Mouse (Mus musculus) ES-CJ7 (cell line): ENCODE measurements around the gene Pcgf2.
A peak's percentile ranks its signal among the peaks of the same experiment; 100 is the strongest.

ENCODE experiments used
- DNase-seq: peaks from one replicate; pipeline ENCODE4 v3.0.0; 2011; ENCODE audit warnings: low read depth, low spot score

Pcgf2 gene

DNA sequence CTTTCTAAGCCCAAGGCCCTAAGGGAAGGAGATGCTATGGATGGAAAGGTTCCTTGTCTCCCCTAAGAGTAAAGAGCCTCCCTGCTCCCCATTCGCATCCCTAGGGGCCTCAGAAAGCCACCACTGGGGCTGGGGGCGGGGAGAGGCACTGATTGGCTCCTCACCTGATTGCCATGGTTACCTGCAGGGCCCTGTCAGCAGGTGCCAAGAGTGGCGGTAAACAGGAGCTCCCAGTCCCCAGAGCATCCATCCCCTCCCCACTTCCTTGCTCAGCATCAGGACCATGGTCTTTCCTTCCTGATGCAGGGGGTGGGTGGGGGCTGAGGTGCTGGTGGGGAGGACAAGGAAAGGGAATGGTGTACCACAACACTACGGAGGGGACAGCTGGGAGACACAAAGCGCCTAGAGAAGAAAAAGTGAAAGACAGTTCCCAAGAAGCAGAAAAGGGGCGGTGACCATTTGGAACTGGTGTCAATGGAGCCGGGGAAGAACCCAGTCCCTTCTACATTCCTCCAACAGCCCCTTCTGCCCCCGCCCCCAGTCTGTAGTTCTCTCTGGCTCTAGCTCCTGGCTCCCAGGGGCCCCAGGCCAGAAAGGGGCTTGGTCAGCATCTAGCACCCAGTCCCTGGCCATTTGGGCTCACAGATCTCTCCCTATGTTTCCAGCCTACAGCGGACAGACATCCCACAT lies 4.4 kb downstream of the Pcgf2 start:
- DNase-seq = peak; percentile 60

DNA sequence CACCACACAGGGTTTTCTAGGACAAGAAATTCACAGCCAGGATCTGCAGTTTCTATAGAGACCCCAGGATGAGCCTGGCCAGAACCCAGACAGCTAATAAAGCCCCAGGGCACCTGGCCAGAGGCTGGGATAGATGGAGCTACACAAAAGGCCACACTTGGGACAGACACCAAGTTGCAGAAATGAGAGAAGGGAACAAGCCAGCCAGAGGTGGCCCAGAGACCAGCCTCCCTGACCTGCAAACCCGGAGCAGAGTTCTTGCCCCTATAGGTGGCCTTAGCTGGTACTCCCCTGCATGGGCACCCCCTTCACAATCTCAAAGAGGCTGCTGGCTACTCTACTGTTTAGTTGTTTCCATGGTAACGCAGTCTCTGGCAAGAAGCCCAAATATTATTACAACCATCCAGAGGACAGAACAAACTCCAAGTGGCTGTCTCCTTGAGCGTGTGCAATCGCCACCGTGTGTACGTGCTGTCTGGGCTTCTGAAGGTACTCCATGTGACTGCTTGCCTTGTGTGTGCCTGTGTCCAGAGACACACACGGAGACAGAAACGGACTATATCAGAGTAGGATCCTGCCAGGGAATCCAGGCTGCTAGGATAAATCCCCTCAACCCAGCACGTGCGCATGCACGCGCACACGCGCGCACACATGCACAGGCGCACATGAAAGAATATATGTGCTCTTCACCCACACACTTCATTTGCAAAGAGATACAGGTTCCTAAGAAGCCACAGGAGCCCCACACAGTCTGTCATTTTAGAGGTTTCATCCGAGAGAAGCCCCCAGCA lies 5.2 kb downstream of the Pcgf2 start:
- DNase-seq = no peak

DNA sequence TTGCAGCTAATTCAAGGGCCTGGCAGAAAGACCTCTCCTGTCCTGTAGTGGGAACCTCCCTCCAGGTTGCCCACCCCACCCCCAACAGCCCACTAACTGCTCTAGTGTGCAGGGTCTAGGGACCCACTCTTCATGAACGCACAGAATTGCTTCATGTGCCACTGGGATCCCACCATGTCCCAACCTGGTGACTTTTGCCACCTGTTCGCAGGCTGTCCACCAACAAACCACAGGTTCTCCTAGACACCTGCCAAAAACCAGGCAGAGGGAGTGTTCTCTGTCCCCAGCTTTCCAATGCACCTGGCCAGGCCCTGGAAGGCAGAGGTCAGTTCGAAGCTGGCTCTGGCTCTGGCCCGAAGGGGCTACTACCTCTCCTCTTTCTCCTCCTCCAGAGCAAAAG lies 5.9 kb downstream of the Pcgf2 start:
- DNase-seq = no peak

DNA sequence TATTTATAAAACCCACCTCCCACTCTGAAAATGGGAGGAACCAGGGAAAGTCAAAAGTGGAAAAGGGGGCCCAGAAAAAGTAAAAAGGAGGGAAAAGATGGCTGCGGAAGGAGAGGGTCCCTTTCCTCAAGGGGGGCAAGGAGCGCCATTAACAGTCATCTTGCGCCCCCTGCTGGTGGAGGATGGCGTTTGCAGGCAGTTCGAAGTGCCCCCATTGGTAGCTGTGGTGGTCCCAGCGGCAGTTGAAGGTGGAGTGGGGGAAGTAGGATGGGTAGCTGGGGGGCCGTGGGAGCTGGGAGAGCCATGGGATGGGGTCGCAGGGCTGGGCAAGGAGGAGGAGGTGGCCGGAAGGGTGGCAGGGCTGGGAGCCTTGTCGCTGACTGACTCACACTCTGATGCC lies 10.4 kb downstream of the Pcgf2 start:
- peak; percentile 62 for DNase-seq

DNA sequence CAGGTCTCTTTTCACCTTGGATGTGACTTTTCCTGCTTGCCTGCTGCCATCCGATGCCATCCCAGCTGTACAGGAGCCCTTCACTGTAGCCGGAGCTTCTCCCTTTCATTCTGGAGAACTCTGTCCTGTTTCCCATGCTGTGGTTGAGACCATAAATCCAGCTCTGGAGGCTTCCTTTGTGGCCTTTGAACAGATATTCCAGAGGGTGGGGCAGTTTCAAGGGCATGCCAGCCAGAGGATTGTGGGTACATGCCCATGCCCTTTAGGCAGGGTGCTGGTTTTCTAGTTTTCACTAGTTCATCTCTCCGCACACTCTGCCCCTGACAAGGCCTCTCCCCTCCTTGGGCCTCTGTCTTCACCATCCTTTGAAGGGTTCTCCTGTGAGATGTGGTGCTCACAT lies 13.2 kb downstream of the Pcgf2 start:
- DNase-seq = no peak

DNA sequence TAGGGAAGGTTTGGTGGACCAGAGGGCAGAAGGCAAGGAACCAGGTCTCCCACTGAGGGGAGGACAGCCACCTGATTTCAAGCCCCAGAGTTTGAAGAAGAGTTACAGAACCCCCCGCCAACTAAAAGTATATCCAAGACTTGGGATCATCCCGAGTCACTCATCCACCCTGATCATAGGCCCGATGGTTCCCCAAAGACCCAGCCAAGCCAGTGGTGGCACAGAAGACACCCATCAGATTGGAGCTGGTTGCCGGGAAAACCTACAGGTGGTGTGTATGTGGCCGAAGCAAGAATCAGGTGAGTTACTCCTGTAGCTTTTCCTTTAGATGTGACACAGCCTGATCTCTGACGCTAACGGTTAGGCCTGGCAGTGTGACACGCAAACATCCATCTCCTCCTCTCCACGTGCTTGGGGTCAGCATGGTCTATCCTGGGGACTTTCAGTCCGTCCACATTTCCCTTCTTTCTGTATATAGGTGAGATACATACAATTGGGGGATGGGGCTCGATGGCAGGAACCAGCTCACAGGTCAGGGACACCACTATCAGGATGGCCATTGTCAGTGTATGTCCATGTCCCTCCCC lies 13.9 kb downstream of the Pcgf2 start:
- no peak for DNase-seq

DNA sequence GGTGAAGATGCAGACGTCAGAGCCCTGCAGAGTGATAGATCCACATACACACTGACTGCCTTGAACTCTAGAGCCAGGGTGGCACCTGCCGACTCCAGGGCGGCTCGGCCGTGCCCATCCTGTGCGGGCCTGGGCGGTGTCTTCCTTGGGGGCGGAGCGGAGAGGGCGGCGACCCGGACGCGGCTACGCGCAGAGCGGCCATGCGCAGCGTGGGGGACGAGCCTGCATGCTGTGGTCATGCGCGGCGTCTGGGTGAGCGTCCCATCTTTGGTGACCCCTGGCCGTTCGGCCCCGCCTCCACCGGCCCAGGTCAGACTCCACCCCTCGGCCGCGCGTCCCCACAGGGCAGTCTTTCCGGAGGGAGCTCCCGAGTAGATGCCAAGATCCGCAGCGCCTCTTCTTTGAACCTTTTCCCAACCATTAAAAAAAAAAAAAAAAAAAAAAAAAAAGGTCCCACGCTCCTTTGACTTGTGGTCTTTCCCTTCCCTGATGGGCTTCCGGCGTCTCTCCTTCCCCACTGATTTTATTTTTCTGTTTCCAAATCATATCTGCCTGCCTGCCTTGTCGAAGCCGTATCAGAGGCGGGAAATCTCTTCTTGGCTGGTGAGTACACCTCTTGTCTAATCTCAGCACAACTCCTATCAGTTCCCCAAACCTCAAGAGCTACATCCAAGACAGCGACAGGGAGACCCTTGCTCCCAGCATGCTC lies 14.5 kb downstream of the Pcgf2 start, which contains the start of gene Cisd3:
Cisd3 (plus strand) TSS at position 214 of the 709 bp plus-strand sequence.
- DNase-seq = peak; percentile 86

DNA sequence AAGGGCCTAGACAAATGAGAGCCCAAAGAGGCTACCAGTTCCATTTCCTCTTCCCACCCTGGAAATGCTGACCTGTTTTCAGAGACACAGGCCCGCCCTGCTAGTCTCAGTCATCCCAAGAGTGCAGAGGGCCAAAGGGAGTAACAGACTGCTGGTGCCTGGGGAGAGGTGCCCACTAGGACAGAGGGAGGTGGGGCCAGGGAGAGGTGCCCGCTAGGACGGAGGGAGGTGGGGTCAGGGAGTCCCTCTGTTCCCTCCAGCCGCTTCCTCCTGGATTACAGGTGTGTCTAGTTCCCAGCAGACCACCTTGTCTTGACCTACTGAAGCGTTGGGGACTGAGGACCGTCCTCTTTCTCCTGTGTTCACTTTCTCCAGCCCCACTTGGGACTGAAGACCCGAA lies 15.5 kb downstream of the Pcgf2 start:
- no peak for DNase-seq

DNA sequence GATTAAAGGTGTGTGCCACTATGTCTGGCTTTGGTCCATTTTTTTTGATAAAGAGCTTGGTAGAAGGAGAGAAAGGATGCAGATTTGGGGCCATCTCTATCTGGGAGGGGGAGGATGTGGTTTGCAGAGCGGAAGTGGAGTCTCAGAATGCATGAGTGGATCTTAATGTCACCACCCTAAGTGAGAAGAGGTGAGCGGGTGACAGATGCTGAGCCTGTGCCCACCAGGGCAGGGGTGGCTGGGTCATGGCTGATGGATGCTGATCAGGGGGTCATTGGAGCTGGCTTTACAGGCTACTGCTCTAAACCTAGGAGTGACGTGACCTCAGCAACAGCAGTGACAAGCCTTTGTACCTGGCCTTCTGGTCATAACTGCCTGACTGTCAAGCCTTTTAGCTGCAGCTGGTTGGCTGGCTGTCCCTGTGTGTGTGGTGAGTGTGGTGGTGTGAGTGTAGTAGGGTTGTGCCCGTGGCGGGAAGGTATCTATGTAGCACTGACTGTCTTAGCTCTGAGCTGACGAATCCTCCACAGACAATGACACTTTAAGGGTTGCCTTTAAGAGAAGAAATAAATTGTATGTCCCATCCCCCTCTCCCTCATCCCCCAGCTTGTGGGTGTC lies 16.1 kb downstream of the Pcgf2 start:
- DNase-seq = no peak

DNA sequence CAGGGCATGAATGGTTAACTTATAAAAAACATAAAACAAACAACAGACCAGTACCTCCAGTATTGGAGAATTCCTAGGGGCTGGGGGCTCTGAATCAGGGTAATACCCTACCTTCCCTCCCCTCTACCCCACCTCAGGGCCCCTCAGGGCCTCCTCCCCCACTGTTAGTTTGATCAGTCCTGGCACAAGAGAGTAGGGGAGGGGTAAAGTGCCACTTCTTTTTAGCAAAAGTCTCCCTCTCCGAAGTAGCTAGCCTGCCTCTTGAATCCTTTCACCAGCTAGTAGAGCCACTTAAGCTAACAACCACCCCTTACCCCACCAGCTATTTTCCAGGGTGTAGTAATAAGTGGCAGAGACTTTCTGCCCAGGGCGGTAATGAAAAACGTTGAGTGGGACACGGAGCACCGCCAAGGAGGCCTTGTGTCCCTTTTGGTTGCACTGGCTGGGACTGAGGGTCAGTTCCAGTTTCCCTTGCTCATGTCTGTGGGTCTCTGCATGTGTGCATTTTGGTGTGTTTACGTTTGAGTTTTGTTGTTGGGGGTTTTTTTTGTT lies 17.7 kb downstream of the Pcgf2 start:
- DNase-seq = no peak

DNA sequence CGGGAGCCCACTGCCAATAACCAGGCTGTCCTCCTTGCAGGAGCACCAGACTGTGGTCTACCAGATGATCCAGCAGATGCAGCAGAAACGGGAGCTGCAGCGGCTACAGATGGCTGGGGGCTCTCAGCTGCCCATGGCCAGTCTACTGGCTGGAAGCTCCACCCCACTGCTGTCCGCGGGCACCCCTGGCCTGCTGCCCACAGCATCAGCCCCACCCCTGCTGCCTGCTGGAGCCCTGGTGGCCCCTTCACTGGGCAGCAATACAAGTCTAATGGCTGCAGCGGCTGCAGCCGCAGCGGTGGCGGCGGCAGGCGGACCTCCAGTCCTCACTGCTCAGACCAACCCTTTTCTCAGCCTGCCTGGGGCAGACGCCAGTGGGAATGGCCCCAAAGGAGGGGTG lies 19.9 kb downstream of the Pcgf2 start:
- DNase-seq = no peak

DNA sequence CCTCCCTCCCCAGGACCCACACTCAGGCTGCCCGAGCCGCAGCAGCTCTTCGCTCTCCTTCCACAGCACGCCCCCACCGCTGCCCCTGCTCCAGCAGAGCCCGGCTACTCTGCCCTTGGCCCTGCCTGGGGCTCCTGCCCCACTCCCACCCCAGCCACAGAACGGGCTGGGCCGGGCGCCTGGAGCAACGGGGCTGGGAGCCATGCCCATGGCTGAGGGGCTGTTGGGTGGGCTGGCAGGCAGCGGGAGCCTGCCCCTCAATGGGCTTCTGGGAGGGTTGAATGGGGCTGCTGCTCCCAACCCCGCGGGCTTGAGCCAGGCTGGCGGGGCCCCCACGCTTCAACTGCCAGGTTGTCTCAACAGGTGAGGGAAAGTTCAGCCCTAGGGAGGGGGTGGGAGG lies 22.0 kb downstream of the Pcgf2 start:
- DNase-seq = no peak

DNA sequence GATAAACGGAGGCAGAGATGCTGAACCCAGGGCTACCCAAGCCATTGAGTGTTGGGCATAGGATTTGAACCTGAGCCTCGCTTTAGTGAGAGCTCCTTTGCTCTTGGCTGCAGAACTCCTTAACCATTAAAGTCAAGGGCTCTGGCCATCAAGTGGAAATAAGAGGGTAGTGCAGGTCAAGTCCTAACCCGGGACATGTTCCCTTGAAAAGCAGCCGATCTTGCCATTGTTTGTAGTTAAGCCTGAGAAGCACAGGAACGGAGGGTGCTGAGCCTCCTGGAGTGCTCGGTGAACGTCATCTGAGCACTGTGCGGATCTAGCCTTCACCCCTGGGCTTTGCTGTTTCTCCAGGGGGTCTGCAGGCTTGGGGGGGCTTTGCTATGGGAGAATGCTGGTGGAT lies 22.5 kb downstream of the Pcgf2 start:
- DNase-seq = peak; percentile 88

DNA sequence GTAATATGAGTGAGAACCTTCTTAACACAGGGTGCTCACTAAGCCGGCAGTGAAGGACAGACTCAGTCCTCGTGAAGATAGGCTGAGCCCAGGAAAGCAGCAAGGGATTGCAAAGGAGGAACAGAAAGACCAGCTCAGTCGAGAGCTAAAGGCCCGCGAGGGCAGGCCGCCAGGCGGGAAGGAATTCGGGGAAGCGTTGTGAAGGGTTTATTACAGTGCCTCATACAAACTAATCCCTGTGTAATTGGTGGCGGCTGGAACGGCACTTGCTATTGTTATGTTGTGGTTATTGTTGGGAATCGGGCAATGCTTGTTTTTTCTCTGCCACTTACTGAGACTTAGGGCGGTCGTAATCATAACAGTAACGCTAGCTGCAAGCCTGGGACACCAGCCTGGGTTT lies 22.9 kb downstream of the Pcgf2 start:
- DNase-seq = no peak

DNA sequence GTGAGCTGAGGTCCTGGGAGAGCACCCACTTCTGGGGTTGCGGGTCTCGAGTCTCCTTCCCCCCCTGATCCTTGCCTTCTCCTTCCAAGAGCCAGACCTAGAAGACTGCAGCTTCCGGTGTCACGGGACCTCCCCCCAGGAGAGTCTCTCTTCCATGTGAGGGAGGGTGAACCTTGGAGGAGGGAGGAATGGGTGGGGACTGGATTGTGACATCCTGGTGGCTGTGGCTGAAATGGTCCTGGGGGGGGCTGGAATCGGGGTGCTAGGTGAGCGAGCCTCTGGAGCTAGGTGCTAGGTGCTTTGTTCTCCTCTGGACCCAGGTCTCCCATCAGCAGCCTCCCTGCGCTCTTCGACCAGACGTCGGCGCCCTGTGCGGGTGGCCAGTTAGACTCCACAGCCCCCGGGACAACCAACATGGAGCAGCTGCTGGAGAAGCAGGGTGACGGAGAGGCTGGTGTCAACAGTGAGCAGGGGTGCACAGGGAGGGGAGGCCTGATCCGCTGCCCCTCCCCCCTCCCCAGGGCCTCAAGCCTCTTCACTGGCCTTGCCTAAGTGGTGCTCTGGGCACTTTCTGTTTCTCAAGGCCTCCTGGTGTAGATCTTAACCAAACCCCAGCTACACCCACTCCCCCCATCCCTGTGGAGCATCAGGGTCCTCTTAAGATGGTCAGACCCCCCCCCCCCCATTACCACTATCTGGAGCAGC lies 24.1 kb downstream of the Pcgf2 start:
- no peak for DNase-seq

DNA sequence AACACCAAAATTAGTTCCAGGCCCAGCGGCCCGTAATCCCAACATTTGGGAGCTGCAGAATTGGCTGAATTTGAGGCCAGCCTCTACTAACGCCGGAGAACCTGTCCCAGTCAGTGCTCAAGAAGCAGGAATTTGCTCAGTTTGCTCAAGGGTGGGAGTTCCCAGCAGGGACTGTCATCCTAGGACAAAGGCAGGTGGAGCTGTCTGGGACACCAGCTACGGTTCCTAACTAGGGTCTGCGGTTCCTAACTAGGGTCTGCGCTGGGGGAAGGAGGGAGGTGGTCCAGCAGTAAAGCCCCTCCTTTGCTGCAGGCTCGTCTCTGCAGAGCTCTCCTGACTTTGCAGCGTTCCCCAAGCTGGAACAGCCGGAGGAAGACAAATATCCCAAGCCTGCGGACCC lies 27.1 kb downstream of the Pcgf2 start:
- peak; percentile 83 for DNase-seq

DNA sequence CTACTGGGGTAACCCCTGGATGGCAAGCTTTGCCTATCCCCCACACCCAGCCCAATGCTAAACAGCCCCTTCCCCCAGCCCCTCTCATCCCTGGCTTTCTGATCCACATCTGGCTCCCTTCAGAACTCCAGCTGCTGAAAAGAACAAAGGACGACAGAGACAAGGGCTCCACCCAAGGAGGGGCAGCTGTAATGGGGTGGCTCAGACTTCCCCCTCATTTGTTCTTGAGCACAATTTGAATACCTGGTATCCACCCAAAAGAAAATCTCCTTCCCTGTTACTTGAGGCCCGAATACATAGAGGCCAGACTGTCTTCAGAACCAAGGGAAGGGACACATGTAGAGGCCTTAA lies 29.1 kb downstream of the Pcgf2 start:
- DNase-seq = peak; percentile 96

DNA sequence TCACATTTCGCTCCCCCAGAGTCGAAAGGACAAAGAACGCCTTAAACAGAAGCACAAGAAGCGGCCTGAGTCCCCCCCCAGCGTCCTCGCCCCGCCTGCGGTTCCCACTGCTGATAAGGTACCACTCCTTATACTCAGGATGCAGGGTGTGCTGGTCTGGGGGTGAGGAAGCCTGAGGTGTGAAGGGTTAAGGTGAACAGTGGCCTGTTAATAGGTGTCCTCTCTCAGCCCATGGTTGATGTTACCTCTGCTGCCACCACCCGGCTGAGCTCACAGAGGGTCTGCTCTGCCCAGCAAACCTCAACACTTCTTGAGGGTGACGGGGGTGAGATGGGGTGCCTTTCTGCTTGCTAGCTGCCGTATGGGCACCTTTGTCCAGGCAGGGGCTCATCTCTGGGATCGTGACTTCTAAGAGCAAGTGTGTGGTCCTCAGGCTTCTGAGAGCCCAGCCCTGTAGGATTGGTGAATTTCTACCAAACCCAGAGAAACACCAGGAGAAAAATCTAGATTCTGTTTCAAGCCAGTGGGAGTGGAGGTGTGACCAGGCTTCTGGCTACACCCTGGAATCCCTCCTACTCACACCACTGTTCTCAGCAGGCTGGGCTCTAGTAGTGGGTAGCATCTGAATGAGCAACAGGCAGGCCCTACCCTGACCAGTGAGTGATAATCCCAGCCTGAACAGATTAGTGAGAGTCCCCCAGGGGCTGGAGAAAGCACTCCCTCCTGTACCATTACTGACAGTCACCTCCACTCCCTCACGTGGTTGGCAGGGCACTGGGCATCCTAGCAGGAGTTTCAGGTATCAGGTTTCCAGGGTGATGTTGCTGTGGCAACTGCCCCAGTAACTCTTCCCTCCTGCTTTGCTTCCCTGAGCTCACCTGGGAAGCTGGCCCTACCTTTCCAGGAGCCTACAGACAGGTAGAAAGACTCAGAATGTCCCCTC lies 29.8 kb downstream of the Pcgf2 start:
- DNase-seq = no peak

DNA sequence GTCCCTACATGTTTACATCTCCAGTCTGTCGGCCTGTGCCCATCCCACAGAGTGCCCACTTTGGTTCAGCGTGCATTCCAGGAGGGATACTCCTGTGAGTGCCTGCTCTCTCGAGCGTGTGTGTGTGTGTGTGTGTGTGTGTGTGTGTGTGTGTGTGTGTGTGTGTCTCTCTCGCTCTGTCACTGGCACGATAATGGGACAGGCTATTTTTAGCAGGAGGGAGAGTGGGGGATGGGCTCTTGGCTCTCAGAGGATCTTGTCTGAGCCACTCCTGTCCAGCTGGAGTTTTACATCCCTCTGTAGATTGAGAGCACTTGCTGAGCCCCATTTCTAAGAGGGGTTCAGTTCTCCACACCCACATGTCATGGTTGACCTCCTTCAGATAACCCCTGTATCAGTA lies 30.5 kb downstream of the Pcgf2 start:
- DNase-seq = peak; percentile 72

DNA sequence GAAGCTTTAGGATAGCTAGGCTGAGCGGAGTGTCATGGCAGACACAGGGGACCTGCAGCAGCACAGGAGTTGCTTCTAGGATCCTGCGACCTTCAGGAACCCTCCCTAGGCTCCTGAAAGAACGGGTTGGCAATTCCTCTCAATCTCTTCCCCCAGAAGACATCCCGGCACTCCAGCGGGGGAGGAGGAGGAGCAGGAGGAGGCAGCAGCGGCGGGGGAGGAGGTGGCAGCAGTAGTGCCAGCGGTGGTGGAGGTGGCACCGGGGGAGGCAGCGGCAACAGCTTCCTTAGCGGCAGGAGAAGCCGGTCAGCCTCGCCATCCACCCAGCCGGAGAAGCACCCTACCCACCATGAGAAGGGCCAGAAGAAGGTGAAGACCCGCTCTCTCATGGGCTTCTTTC lies 31.0 kb downstream of the Pcgf2 start:
- DNase-seq = no peak
